Mouse (Mus musculus) thymus, postnatal 25 days (tissue): ENCODE measurements around the gene Rsbn1l.
A peak's percentile ranks its signal among the peaks of the same experiment; 100 is the strongest.

Experiments used
- DNase-seq: peaks from one replicate; pipeline ENCODE4 v3.0.0; 2022

The Rsbn1l gene

GRCm38 (mm10) chr5:20956298-20956697 is at the start of gene Rsbn1l:
Gene Rsbn1l (minus strand): TSS chr5:20956398.
- DNase-seq = no peak

- peak; percentile 63 for DNase-seq
Observed at GRCm38 (mm10) chr5:21002723-21003122, 46.5 kb upstream of the Rsbn1l start.

- DNase-seq = no peak
Observed at GRCm38 (mm10) chr5:21001622-21002315, 45.6 kb upstream of the Rsbn1l start.

- DNase-seq = no peak
Observed at GRCm38 (mm10) chr5:20998427-20998826, 42.2 kb upstream of the Rsbn1l start.

DNA sequence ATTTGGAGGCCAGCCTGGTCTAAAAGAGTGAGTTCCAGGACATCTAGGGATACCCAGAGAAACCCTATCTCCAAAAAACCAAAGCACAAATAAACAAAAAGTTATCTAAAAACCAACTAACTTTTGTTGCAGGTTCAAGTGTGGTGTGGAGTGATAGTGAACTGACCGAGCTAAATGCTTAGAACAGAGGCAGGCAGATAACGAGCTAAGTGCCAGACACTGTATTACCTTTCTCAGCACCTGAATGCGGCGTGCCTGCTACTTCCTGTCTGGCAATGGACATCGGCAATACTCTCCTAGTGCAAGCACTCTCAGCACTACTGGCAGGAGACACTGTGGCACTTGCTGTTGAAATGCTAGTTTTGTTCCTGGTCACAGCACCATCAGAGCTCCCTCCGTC is 41.4 kb upstream of the Rsbn1l start:
- no peak for DNase-seq

DNA sequence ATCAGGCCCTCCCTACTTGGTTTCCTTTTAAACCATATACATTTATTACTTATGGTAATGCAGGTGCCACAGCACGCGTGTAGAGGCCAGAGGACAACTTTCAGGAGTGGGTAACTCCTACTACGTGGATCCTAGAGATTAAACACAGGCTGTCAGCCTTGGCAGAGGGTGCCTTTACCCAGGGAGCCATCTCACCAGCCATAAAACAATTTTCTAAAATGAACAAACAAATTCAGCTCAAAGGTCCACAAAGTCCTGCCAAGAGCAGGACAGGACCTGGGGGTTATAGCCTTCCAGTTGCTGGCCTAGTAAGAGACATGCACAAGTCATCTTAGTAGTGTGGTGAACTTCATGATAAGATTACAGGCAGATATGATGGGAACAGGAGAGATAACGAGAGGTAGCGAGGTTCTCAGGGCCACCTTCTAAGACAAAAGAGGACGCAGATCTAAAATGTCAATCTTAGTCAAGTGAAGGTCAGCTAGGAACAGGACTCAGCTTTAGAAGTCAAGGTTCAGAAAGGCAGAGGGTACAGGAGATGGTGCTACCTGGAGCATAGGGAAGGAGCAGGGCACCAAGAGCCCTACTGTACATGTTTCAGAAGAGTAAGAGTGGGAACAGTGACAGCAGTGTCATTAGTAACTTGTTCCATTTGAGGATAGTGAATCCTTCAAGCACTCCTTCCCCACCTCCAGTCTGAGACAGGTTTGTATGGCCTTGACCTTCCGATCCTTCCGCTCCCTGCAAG is 34.0 kb upstream of the Rsbn1l start:
- no peak for DNase-seq

GRCm38 (mm10) chr5:20986271-20986670 is 30.1 kb upstream of the Rsbn1l start:
- no peak for DNase-seq

- no peak for DNase-seq
Observed at GRCm38 (mm10) chr5:20983505-20983904, 27.3 kb upstream of the Rsbn1l start.

DNA sequence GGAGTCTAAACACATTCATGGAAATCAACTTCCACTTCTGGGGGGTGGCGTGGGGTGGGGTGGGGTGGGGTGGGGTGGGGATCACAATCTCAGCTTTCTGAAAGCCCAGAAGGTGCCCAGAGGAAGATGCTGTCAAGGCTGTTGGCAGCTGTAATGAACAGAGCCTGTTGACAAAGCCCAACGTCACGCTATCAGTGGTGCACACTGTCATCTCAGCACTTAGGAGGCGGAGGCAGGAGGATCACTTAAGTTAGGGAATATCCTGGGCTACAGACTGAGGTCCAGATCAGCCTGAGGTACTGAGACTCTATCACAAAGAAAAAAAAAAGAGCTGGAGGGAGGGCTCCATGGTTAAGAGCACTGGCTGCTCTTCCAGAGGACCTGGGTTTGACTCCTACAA is 18.5 kb upstream of the Rsbn1l start:
- no peak for DNase-seq

GRCm38 (mm10) chr5:20973999-20974398 is 17.8 kb upstream of the Rsbn1l start:
- no peak for DNase-seq

GRCm38 (mm10) chr5:20973069-20973468 is 16.9 kb upstream of the Rsbn1l start:
- no peak for DNase-seq

- peak; percentile 77 for DNase-seq
Observed at GRCm38 (mm10) chr5:20968963-20969362, 12.8 kb upstream of the Rsbn1l start.

- DNase-seq = no peak
Observed at GRCm38 (mm10) chr5:20968493-20968892, 12.3 kb upstream of the Rsbn1l start.

DNA sequence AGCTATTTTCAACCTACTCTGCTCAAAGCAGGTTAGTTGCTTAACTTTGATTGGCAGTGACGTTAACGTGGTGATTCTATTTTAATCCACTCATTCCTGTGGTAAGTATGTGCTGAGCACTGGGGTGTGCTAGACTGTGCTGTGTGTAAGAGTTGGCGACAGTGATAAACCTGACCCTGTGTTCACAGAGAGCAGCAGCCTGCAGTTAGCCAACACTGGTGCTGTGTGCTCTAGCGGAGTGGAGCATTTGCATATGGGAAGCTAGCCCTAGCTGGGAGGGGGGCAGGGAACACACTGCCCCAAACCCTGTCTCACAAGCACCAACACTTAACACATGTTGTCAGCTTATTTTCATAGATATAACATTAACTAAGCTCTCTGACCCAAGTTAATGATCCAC is 11.7 kb upstream of the Rsbn1l start:
- no peak for DNase-seq

- DNase-seq = no peak
Observed at GRCm38 (mm10) chr5:20964446-20964845, 8.2 kb upstream of the Rsbn1l start.

GRCm38 (mm10) chr5:20963295-20963694 is 7.1 kb upstream of the Rsbn1l start:
- DNase-seq = no peak

- DNase-seq = no peak
Observed at GRCm38 (mm10) chr5:20960927-20961326, 4.7 kb upstream of the Rsbn1l start.

GRCm38 (mm10) chr5:20955114-20955835 is 923 bp downstream of the Rsbn1l start:
- peak; percentile 27 for DNase-seq

DNA sequence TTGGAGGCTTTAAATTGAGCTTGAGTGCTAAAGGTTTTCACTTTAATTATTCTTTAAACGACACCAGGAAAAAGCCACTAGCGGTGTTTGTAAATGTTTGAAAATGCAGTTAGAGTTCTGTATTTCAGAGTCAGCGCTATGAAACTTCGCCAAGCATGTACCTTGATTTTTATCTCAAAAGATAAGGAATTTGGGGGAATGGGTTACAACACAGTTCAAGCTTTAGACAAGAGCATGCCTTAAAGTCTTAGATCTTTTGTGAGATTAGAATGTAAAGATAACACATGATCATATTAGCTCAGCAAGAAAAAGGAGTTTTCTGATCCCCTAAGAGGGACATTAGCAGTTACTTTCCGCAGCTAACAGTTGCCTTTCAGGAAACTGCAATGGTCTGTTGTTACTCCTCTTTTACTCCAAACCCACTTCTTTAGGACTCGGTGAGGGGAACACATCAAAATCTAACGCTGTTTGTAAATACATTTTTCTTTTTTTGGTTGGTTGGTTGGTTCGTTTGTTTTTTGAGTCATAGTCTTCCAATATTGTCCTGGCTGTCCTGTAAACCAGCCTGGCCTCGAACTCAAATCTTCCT is 3.8 kb downstream of the Rsbn1l start:
- no peak for DNase-seq

DNA sequence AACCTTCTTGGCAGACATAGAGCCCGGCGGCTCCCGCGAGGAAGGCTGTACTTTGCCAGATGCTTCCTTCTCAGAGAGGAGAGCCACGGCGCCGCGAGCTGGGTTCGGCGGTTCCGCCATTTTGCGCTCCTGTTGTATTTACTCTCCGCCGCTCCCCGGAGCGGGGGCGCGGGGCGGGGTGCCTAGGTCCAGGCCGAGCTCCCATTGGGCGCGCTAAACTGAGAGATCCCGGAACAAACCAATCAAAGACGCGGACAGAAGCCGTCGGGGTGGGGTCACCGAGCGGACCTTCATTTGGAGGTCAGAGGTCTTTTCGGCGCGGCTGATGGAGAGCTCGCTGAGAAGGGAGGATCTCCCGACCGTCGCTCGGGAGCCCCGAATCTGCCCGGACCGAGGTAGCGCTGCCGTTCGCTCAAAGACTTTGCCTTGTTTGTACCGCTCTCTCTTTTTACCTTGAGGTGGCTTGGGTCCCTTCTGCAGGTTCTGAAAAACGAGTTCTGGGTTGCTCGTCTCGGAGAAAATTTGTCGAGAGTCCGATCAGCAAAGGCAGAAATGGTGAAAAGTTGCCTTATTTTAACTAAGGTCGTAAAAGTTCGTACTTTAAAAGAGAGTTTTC is 4.4 kb downstream of the Rsbn1l start:
- peak; percentile 95 for DNase-seq

GRCm38 (mm10) chr5:20950855-20951650 is 5.1 kb downstream of the Rsbn1l start:
- DNase-seq = peak; percentile 62

DNA sequence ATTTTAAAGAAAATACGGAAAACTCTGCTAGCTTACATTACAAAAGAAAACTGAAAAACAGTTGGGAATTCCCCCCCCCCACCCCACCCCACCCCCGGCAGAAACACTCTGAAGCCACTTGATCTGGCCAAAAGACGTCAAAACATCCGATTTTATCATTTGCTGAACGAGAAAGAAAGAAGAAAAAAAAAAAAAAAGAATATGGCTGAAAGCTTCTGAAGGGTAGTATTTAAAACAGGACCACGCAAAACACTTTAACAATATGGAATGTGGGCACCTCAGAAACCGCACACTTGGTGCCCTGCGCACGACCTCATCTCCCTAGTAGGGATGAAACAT is 5.7 kb downstream of the Rsbn1l start:
- DNase-seq = no peak
